Mouse (Mus musculus): Measurements from ENCODE around the gene Gm29797. TPM values are rescaled to one million over a fixed set of nuclear protein-coding genes. Genes with fewer than 3 reads are reported as not detected.
A peak's percentile ranks its signal among the peaks of the same experiment; 100 is the strongest.

The Gm29797 gene
- polyA plus RNA-seq, 1 experiment from 2014 or later: not detected

GRCm38 (mm10) chr2:181689466-181690160 is 32.8 kb downstream of the Gm29797 start:
- no peaks in the 10 kb centered on the region for H3K27me3 ChIP-seq (ENCODE audit: control insufficient read depth, insufficient read depth, low read length)
- H3K4me1 ChIP-seq (ENCODE audit: control insufficient read depth, insufficient read depth, low read length): 0 out of 2 replicates have a peak, but pooled peaks cover 6% of the 10 kb centered on the region
- H3K36me3 ChIP-seq (ENCODE audit: control insufficient read depth, insufficient read depth, low read length): peaks cover 37% of the 10 kb centered on the region
- H3K4me3 ChIP-seq (ENCODE audit: low read length): no peak overlapping the region
- WGBS: 91% methylated on average over 10 of the region's 10 CpGs
- no peak overlapping the region for H3K9ac ChIP-seq (ENCODE audit: low read depth, low read length)
- no peaks in the 10 kb centered on the region for H3K9me3 ChIP-seq (ENCODE audit: control insufficient read depth, low read length)
- ATAC-seq (ENCODE audit: low FRiP score, low TSS enrichment): no peak
- no peak overlapping the region for H3K27ac ChIP-seq (ENCODE audit: low read depth, low read length)
- no peak overlapping the region for H3K4me2 ChIP-seq (replicated peaks; ENCODE audit: low read depth, low read length)

- H3K27me3 ChIP-seq (ENCODE audit: control insufficient read depth, insufficient read depth, low read length): no peaks in the 10 kb centered on the region
- H3K9ac ChIP-seq (ENCODE audit: low read depth, low read length): no peak overlapping the region
- no peak overlapping the region for H3K4me3 ChIP-seq (ENCODE audit: low read length)
- WGBS: 87% methylated on average over 6 of the region's 6 CpGs
- H3K36me3 ChIP-seq (ENCODE audit: control insufficient read depth, insufficient read depth, low read length): peaks cover 37% of the 10 kb centered on the region
- H3K4me2 ChIP-seq (replicated peaks; ENCODE audit: low read depth, low read length): no peak overlapping the region
- 0 out of 2 replicates have a peak, but pooled peaks cover 6% of the 10 kb centered on the region for H3K4me1 ChIP-seq (ENCODE audit: control insufficient read depth, insufficient read depth, low read length)
- ATAC-seq (ENCODE audit: low FRiP score, low TSS enrichment): no peak
- H3K9me3 ChIP-seq (ENCODE audit: control insufficient read depth, low read length): no peaks in the 10 kb centered on the region
- H3K27ac ChIP-seq (ENCODE audit: low read depth, low read length): no peak overlapping the region
Measured at GRCm38 (mm10) chr2:181691083-181691482, 34.2 kb downstream of the Gm29797 start.

- Histone ChIP-seq H3K4me2 (replicated peaks; ENCODE audit: low read depth, low read length) (no peak overlapping the region), H3K4me1 (ENCODE audit: control insufficient read depth, insufficient read depth, low read length) (0 out of 2 replicates have a peak, but pooled peaks cover 6% of the 10 kb centered on the region), H3K9ac (ENCODE audit: low read depth, low read length) (no peak overlapping the region), H3K9me3 (ENCODE audit: control insufficient read depth, low read length) (no peaks in the 10 kb centered on the region), H3K27me3 (ENCODE audit: control insufficient read depth, insufficient read depth, low read length) (no peaks in the 10 kb centered on the region), H3K27ac (ENCODE audit: low read depth, low read length) (no peak overlapping the region), H3K36me3 (ENCODE audit: control insufficient read depth, insufficient read depth, low read length) (peaks cover 32% of the 10 kb centered on the region), H3K4me3 (ENCODE audit: low read length) (no peak overlapping the region)
- no peak for ATAC-seq (ENCODE audit: low FRiP score, low TSS enrichment)
- WGBS: 90% methylated on average over 4 of the region's 4 CpGs
Measured at GRCm38 (mm10) chr2:181691571-181691970, 34.7 kb downstream of the Gm29797 start.

GRCm38 (mm10) chr2:181692304-181692703 is 35.5 kb downstream of the Gm29797 start:
- no peak overlapping the region for H3K27ac ChIP-seq (ENCODE audit: low read depth, low read length)
- 0 out of 2 replicates have a peak, but pooled peaks cover 6% of the 10 kb centered on the region for H3K4me1 ChIP-seq (ENCODE audit: control insufficient read depth, insufficient read depth, low read length)
- WGBS: 87% methylated on average over 3 of the region's 3 CpGs
- ATAC-seq (ENCODE audit: low FRiP score, low TSS enrichment): no peak
- no peak overlapping the region for H3K9ac ChIP-seq (ENCODE audit: low read depth, low read length)
- H3K36me3 ChIP-seq (ENCODE audit: control insufficient read depth, insufficient read depth, low read length): peaks cover 25% of the 10 kb centered on the region
- no peaks in the 10 kb centered on the region for H3K9me3 ChIP-seq (ENCODE audit: control insufficient read depth, low read length)
- H3K4me2 ChIP-seq (replicated peaks; ENCODE audit: low read depth, low read length): peak overlapping the region; percentile 66
- H3K27me3 ChIP-seq (ENCODE audit: control insufficient read depth, insufficient read depth, low read length): no peaks in the 10 kb centered on the region
- peak overlapping the region; percentile 71; the same call in 1 of the 2 replicates for H3K4me3 ChIP-seq (ENCODE audit: low read length)

GRCm38 (mm10) chr2:181693339-181694280 is 36.8 kb downstream of the Gm29797 start, which contains the start of gene Rgs19:
Rgs19 (minus strand) TSS chr2:181693977.
- H3K36me3 ChIP-seq (ENCODE audit: control insufficient read depth, insufficient read depth, low read length): peaks cover 15% of the 10 kb centered on the region
- 0 out of 2 replicates have a peak, but pooled peaks cover 6% of the 10 kb centered on the region for H3K4me1 ChIP-seq (ENCODE audit: control insufficient read depth, insufficient read depth, low read length)
- peak within 1 kb of the TSS; percentile 80 for H3K9ac ChIP-seq (ENCODE audit: low read depth, low read length)
- H3K27ac ChIP-seq (ENCODE audit: low read depth, low read length): peak within 1 kb of the TSS; percentile 55
- H3K4me3 ChIP-seq (ENCODE audit: low read length): peak within 1 kb of the TSS; percentile 71
- H3K27me3 ChIP-seq (ENCODE audit: control insufficient read depth, insufficient read depth, low read length): no peaks in the 10 kb centered on the region
- ATAC-seq (ENCODE audit: low FRiP score, low TSS enrichment): peak; percentile 90
- H3K9me3 ChIP-seq (ENCODE audit: control insufficient read depth, low read length): no peaks in the 10 kb centered on the region
- under 1% methylated on average over 74 of the region's 75 CpGs for WGBS
- peak within 1 kb of the TSS; percentile 66 for H3K4me2 ChIP-seq (replicated peaks; ENCODE audit: low read depth, low read length)

GRCm38 (mm10) chr2:181694581-181694980 is 37.7 kb downstream of the Gm29797 start:
- Histone ChIP-seq H3K9me3 (ENCODE audit: control insufficient read depth, low read length) (no peaks in the 10 kb centered on the region), H3K27ac (ENCODE audit: low read depth, low read length) (no peak overlapping the region), H3K9ac (ENCODE audit: low read depth, low read length) (no peak overlapping the region), H3K4me2 (replicated peaks; ENCODE audit: low read depth, low read length) (peak overlapping the region; percentile 66), H3K4me1 (ENCODE audit: control insufficient read depth, insufficient read depth, low read length) (0 out of 2 replicates have a peak, but pooled peaks cover 6% of the 10 kb centered on the region), H3K36me3 (ENCODE audit: control insufficient read depth, insufficient read depth, low read length) (peaks cover 5% of the 10 kb centered on the region; the same call in 1 of the 2 replicates), H3K27me3 (ENCODE audit: control insufficient read depth, insufficient read depth, low read length) (no peaks in the 10 kb centered on the region), H3K4me3 (ENCODE audit: low read length) (no peak overlapping the region; the same call in 1 of the 2 replicates)
- ATAC-seq (ENCODE audit: low FRiP score, low TSS enrichment): no peak
- 87% methylated on average over 3 of the region's 3 CpGs for WGBS

GRCm38 (mm10) chr2:181695776-181696175 is 38.9 kb downstream of the Gm29797 start:
- Histone ChIP-seq H3K36me3 (ENCODE audit: control insufficient read depth, insufficient read depth, low read length) (0 out of 2 replicates have a peak, but pooled peaks cover 4% of the 10 kb centered on the region), H3K4me1 (ENCODE audit: control insufficient read depth, insufficient read depth, low read length) (0 out of 2 replicates have a peak, but pooled peaks cover 6% of the 10 kb centered on the region), H3K4me3 (ENCODE audit: low read length) (no peak overlapping the region), H3K9ac (ENCODE audit: low read depth, low read length) (no peak overlapping the region), H3K4me2 (replicated peaks; ENCODE audit: low read depth, low read length) (no peak overlapping the region), H3K27ac (ENCODE audit: low read depth, low read length) (no peak overlapping the region), H3K9me3 (ENCODE audit: control insufficient read depth, low read length) (no peaks in the 10 kb centered on the region), H3K27me3 (ENCODE audit: control insufficient read depth, insufficient read depth, low read length) (no peaks in the 10 kb centered on the region)
- no peak for ATAC-seq (ENCODE audit: low FRiP score, low TSS enrichment)
- 71% methylated on average over 1 of the region's 1 CpGs for WGBS

GRCm38 (mm10) chr2:181696801-181697420 is 40.1 kb downstream of the Gm29797 start:
- Histone ChIP-seq H3K27ac (ENCODE audit: low read depth, low read length) (no peak overlapping the region), H3K9me3 (ENCODE audit: control insufficient read depth, low read length) (no peaks in the 10 kb centered on the region), H3K9ac (ENCODE audit: low read depth, low read length) (no peak overlapping the region), H3K4me3 (ENCODE audit: low read length) (no peak overlapping the region), H3K4me2 (replicated peaks; ENCODE audit: low read depth, low read length) (no peak overlapping the region), H3K4me1 (ENCODE audit: control insufficient read depth, insufficient read depth, low read length) (0 out of 2 replicates have a peak, but pooled peaks cover 6% of the 10 kb centered on the region), H3K36me3 (ENCODE audit: control insufficient read depth, insufficient read depth, low read length) (no peaks in the 10 kb centered on the region), H3K27me3 (ENCODE audit: control insufficient read depth, insufficient read depth, low read length) (no peaks in the 10 kb centered on the region)
- no peak for ATAC-seq (ENCODE audit: low FRiP score, low TSS enrichment)
- WGBS: 74% methylated on average over 33 of the region's 33 CpGs

Data from kidney, embryonic 14.5 days (tissue).